Mouse (Mus musculus): ENCODE data around the gene Dop1b.

Dop1b gene

DNA sequence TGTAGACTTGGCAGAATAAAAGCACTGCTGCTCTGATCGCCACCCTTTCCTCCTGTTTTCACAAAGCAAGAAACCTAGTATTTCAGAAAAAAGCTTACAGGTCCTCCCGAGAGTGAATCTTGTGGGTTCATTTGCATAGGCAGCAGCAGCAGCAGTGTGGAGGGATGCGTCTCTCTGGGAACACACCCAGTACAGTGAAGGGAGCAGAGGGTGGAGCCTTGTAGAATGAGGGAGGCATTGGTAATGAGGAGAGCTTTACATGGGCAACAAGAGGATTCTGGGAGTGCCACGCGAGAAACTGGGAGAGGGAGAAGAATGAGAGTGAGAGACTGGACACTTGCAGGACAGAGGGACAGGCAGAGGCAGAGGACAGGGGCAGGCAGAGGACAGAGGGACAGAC, 2.7 kb downstream of the Dop1b start:
- peak; percentile 32 for DNase-seq

DNA sequence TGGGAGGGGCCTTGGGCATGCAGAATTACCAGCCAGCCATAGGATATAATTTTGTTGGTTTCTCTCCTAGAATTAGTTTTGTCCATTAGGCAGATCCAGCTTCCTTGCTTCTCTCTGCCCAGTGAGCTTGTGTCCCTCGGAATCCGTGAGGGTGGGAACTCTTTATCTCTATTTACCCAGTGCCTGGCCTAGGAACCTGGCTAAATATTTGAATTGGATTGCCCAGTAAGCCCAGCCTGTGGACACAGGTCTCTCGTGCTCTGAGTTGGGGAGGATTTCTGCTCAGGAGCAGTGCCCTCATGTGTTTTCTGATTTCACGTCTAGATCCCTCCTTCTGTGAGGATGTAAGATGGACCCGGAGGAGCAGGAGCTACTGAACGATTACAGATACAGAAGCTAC, 4.1 kb downstream of the Dop1b start:
- DNase-seq, result peak; percentile 32

DNA sequence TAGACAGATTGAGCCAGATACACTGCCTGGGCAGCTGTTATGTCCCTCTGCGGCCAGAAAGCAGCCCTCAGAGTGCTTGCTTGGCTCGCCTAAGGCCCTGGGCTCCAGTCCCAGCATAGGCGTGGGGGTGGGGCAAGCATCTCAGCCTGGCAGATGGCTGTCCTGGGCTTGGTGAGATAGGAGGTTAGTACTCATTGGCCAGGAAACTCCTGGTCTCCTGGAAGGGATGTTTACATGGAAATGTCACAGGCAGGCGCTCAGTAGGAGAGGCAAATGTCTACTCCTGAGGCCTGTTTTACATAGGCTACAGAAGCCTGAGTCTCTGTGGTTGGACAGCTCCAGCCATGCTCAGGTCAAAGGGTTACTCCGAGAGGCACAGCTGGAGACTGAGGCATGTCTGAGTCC, 5.6 kb downstream of the Dop1b start:
- DNase-seq, result peak; percentile 97

DNA sequence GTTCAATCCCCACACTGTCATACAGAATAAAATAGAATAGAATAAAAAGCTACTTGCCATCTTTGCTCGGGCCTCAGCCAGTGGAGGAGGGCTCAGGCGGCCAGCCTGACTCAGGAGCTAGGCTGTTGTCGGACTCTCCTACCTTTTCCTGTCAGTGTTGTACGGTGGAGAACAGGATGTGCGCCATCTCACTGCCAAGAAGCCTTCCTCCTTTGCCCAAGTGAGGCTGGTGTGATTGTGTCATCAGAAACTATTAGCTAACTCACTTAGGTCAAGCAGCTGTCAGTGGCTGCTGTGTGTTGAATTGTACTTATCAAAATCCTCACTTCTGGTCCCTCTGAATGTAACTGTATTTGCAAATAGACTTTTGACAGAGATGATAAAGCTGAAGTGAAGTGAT, 10.1 kb downstream of the Dop1b start:
- no peak for DNase-seq

DNA sequence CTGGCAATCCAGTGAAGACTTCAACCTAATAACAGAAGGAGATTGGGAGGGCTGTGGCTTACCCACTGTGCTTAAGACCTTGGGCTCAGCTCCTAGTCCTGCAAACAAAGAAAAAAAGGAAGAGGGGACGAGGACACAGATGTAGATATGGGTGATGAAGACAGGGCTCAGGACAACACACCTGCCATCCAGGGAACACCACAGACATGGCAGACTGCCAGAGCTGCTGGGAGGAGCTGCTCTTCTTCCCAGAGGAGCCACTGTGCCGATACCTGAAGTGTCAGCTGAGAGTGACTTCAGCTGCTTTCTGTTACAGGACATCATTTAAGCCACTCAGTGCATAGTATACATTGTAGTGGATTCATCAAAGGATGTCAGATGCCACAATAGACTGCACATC, 10.8 kb downstream of the Dop1b start:
- DNase-seq, result peak; percentile 53

- no peak for DNase-seq
Measured at GRCm38 (mm10) chr16:93725417-93726144, 13.9 kb downstream of the Dop1b start.

DNA sequence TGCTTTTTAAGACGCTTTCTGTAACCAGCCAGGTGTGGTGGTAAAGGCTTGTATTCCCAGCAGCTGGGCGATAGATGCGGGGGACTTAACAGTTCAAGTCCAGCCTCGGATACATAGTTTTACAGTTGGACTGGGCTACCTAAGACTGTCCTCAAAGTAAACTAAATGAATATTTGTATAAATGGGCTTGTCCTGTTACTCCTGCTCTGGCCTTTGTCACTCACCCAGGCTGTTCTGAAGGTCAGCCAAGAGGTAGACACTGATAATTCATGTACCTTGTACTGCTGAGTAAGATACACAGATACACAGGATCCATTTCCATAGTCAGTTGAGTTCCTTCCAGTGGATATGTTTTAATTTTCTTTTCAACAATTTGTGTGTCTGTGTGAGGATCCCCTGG, 14.5 kb downstream of the Dop1b start:
- DNase-seq, result no peak

GRCm38 (mm10) chr16:93728676-93729075, 17.0 kb downstream of the Dop1b start:
- DNase-seq, result peak; percentile 30

DNA sequence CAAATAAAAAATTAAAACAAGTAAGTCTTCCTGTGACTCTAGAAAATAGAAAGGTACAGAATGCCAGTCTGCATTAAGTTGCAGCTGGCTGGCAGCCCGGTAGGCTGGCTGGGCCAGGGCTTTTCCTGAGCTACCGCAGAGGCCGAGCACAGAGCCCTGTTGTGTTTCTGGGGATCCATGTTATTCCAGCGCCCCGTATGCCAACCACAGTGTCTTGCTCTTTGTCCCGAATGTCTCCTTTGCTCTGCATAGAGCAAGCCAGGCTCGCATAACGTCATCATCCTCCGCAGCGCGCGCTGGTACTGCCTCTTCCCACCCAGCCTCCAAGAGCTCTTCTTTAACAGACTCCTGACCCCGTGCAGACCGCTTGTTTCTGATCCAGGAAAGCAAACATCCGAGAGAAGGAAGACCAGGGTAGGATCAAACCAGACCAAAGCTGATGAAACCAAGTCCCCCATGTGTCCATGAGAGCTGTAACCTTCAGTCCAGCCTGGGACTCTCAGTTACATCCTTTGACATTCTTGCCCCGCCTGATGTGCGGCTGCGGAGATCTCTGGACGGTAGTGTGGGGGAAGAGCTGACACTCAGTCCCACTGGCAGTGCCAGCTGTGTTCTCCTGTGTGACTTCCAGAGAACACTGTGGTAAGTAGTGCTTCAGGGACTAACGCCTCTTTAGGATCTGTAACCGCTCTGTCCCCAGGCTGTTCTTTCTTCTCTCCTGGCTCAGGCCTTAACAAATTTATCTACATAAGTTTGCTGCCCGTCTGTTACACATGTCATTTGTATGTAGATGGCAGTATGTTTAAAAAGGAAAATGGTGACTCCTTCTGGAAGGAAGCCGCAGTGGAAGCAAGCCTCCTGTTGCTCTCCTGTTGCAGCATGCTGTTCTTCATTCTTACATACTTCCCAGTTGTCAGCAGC, 18.4 kb downstream of the Dop1b start:
- peak; percentile 72 for DNase-seq

DNA sequence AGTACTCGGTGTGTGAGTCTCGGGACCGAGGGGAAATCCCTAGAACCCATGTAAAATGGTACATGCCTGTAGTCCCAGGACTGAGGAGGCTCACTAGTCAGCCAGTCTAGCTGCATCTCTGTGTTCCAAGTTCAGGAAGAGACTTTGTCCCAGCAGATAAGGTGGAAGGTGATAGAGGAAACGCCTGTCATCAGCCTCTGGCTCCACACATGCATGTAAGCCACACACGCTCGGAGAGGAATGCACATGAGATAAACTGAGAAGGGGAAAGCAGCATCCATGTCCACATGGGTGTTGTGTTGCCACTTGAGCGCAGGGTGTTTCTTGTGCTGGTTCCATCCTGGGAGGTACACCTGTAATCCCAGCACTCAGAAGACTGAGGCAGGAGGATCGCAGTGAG, 19.6 kb downstream of the Dop1b start:
- DNase-seq, result no peak

GRCm38 (mm10) chr16:93732875-93733569, 21.3 kb downstream of the Dop1b start:
- DNase-seq, result peak; percentile 63

- DNase-seq, result no peak
Measured at GRCm38 (mm10) chr16:93739251-93739650, 27.5 kb downstream of the Dop1b start.

- DNase-seq, result no peak
Measured at GRCm38 (mm10) chr16:93742903-93743302, 31.2 kb downstream of the Dop1b start.

DNA sequence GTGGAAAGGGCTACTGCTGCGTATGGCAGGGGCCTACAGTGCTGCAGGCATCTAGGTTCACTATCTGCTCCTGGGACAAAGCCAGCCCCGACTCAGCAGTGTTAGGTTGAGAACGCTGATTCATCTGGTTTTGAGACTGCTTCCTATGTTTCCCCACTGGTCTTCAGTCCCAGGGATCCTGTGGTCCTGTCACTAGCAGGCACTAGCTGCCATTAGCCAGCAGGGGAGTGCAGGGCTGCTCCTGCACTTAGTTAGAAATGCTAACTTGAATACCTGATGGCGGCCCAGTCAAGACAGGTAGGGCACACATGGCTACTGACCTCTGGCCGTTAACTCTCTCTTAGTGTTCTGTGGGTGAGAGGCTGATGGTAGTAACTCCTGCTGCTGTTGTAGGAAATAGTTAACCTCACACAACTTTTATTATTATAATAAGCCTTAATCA, 32.4 kb downstream of the Dop1b start:
- DNase-seq, result no peak

GRCm38 (mm10) chr16:93744804-93745340, 33.2 kb downstream of the Dop1b start:
- no peak for DNase-seq

DNA sequence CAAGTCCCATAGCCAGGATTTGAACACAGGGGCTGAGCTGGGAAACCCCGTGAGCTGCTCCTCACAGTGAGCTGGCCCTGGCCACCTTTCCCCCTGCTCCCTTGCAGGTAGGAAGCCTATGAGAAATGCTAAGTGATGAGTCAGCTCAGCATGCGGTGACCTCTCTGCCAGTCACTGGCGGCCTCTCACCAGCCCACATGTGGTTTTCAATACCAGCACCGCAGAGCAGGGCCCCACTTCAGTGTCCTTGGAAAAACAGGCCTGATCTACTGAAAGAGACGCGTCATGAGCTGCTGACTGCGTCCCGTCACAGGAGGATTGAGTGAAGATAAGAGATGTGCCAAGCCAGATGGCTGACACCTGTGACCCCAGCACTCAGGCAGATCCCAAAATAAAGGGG, 34.7 kb downstream of the Dop1b start:
- no peak for DNase-seq

DNA sequence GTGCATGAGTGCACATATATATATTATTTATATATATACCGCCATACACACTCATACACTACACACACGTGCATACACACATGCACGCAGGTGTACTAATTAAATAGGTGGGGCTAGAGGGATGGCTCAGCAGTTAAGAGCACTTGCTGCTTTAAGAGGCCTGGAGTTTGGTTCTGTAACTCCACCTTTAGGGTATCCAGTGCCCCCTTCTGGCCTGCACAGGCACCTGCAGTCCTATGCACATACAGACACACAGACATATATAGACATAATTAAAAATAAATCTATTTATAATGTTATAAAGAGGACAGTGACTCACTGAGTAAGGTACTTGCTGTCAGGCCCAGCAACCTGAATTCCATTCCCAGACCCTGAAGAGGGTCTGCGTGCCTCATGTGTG, 35.3 kb downstream of the Dop1b start:
- no peak for DNase-seq

GRCm38 (mm10) chr16:93747421-93747820, 35.7 kb downstream of the Dop1b start:
- no peak for DNase-seq

DNA sequence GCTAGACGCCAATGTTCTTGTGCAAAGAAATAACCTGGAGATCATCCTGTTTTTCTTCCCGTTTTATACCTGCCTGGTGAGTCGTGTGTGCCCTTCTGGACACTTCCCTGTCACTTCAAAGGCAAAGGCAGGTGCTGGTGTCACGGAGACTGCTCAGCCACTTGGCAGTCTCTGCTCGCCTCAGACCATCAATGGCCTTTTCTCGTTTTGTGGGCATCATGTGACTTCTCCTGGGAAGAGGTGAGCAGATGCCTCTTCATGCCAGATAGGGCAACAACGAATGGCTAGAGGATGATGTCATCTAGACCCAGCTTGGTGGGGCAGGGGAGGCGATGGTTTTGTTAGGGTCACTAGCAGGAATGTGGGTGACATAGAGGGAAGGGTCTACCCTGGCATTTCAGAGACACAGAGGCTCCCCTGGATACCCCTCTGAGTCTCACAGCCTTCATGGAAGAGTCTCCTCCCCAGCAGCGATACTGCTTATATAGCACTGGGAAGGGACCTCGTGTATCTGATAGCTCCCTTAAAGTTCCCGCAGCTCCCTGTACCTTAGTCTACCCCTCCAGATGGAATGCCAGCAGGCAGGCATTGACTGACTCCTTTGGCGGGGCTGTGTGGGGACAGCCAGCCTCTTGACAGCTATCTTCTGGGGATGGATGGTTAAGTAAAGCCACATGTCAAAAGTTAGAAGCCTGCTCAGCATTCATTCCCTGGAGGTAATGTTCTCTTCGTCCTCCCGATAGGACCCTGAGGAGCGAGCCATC, 37.6 kb downstream of the Dop1b start:
- peak; percentile 60 for DNase-seq

DNA sequence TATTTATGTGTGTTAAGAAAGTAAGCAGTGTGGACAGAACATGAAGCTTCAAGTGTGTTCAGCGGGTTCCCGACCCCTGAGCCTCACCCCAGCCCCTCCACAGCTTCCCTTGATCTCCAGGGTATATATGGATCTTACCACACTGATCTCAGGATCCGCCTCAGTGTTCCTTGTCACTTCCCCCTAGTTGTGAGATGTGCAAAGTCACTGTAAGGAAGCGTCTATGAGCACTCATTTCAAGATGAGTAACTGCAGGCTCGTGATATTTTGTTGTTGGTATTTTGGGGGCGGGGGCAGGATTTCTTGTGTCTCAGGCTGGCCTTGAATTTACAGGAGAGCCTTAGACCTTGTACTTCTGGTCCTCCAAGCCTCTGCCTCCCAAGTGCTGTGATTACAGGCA, 38.8 kb downstream of the Dop1b start:
- no peak for DNase-seq

DNA sequence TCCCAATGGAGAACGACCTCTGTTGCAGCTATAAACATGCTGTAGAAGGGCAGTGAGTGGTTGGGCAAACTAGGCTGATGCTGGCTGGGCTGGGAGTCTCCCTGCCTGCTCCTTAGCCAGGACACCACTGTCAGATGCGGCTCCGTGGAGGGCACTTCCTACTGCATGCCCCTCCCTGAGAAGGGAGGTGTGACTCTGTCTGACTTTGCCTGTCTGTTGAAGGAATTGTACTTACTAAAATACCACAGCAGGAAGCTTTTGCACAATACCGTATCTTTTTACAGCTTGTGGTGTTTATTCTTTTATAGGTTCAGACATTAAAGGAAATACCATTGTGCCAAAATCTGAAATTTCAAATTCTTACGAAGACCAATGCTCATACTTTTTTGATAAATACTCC, 40.1 kb downstream of the Dop1b start:
- DNase-seq, result no peak

DNA sequence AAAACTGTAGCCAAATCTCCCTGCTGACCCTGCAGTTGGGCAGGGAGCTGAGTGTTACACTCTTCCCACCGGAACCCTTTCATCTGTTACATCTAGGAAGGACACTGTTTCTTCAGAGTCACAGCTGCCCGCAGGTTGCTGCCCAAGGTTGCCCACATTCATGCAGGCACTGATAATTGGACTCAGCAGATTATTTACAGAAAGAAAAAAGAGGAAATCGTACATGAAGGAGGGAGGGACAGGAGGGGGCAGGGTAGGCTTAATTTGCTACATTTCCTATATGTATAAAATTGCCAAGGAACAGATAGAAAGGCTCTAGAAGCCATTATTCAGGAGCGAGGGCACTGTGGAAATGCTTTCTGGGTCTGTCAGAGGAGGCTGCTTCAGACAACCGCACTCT, 44.9 kb downstream of the Dop1b start:
- no peak for DNase-seq

Data from cerebellum, adult 9-11 months (tissue).